Mouse (Mus musculus): ENCODE measurements around the gene Setx.

DNA sequence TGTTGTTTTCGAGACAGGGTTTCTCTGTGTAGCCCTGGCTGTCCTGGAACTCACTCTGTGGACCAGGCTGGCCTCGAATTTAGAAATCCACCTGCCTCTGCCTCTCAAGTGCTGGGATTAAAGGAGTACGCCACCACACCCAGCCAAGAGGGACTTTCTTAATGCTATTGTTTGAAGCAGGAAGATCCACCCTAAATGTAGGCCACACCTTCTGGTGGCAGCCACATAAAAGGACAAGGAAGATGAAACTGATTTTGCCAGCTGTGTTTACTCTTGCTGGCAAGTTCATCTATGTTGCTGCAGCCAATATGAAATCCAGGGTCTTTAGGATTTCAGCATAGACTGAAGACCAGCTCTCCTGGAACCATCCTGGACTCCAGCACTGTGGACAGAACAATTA lies 26.5 kb upstream of the Setx start:
- TF ChIP-seq CTCF (IDR thresholded peaks at IDR 0.05) (no peak), EP300 (IDR thresholded peaks at IDR 0.05) (no peak)
